Mouse (Mus musculus): ENCODE measurements around the gene Cntn5. TPM values are rescaled to one million over a fixed set of nuclear protein-coding genes. Genes with fewer than 3 reads are reported as not detected.

Cntn5 gene
- polyA plus RNA-seq, 1 experiment, result not detected

DNA sequence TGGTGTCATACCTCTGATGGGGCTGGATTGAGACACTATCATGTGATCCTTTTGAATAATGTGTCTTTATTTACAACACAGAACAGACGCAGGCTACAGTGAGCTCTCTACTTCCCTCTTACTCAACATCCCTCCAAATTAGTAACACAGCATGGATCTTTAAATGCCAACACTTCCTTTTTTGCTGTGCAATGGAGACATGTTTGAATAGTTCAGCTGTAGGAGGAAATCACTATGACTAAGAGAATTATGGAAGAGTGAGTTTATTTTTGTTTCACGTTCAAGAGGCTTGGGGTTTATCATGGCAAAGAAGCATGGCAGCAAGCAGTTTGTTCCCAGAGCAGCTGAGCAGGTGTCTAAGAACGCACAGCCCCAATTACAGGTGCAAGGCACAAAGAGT lies 235.9 kb downstream of the Cntn5 start:
- no peak for TF ChIP-seq GATA1 (IDR thresholded peaks at IDR 0.05; ENCODE audit: low read length)

DNA sequence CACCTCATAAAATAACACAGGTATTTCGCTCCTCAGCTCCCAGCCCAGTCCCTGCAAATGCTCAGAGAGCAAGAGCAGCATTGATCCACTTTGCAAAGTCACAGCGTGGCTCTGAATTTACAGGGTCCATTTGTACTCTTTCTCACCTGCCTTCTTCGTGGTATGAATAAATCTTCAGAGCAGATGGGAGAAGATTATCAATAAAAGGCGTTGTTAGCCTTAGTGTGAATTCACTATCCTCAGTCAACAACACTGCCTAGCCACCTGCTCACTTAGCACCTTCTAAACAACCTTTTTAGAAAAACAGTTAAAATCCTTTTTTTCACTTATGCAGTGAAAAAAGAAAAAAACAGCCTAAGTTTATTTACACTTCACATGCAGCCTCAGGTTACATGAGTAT lies 237.1 kb downstream of the Cntn5 start:
- TF ChIP-seq GATA1 (IDR thresholded peaks at IDR 0.05; ENCODE audit: low read length), result no peak

- no peak for TF ChIP-seq GATA1 (IDR thresholded peaks at IDR 0.05; ENCODE audit: low read length)
Measured at GRCm38 (mm10) chr9:10665756-10666155, 238.8 kb downstream of the Cntn5 start.

DNA sequence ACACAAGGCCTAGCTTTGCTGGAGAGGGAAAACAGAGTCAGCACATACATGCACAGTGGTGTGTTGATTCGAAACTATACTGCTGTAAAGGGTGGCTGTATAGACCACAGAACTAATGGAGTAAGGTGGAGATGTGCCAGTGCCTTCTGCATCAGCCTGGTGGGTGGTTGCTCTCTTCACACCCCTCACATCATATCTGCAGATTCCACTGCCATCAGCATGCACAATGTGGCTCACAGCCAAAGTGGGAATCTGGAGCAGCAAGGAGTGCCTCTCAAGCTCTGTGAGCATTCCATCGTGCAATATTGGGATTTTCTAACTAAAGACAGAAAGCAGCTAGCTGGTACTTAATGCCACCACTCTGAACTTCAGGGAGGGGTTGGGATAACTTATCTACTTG lies 241.5 kb downstream of the Cntn5 start:
- no peak for TF ChIP-seq GATA1 (IDR thresholded peaks at IDR 0.05; ENCODE audit: low read length)

- no peak for TF ChIP-seq GATA1 (IDR thresholded peaks at IDR 0.05; ENCODE audit: low read length)
Measured at GRCm38 (mm10) chr9:10659478-10659877, 245.1 kb downstream of the Cntn5 start.

DNA sequence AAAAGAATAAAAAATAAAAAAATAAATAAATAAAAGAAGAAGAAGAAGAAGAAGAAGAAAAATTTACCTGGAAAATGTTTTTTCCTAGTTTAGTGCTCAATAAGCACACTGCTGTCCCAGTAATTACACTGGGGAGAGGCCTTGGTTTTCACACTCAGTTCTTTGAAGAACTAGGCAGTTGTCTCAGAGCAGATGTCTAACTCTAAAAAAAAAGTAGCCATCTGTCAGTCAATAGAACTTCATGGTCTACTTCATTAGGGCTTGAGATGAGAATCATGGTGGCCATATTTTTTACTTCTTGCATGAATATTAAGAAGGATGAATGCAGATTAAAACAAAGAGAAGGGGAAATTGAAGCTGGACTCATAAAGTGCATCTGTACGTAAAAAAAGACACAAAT lies 246.5 kb downstream of the Cntn5 start:
- TF ChIP-seq GATA1 (IDR thresholded peaks at IDR 0.05; ENCODE audit: low read length), result no peak

GRCm38 (mm10) chr9:10657144-10657748 lies 247.3 kb downstream of the Cntn5 start:
- no peak for TF ChIP-seq GATA1 (IDR thresholded peaks at IDR 0.05; ENCODE audit: low read length)

DNA sequence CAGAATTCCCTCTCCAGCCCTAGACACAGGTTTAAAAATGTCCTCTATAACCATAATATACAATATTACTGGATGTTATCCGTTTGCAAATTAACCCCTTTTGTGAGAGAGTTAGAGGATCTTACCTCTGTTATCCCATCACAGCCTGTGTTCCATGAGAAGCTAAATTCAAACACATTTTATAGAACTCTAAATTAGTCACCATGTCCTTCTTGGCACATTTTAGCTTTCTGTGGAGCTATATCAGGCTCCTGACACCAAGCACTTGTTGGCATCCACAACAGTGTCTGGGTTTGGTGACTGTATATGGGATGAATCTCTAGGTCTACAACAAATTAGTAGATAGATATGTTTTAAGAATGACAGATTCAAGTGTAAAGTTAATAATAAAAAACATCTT lies 253.9 kb downstream of the Cntn5 start:
- TF ChIP-seq GATA1 (IDR thresholded peaks at IDR 0.05; ENCODE audit: low read length), result no peak

- TF ChIP-seq GATA1 (IDR thresholded peaks at IDR 0.05; ENCODE audit: low read length), result no peak
Measured at GRCm38 (mm10) chr9:10645951-10646350, 258.6 kb downstream of the Cntn5 start.

GRCm38 (mm10) chr9:10645045-10645830 lies 259.3 kb downstream of the Cntn5 start:
- TF ChIP-seq GATA1 (IDR thresholded peaks at IDR 0.05; ENCODE audit: low read length), result no peak

- TF ChIP-seq GATA1 (IDR thresholded peaks at IDR 0.05; ENCODE audit: low read length), result no peak
Measured at GRCm38 (mm10) chr9:10618036-10618435, 286.5 kb downstream of the Cntn5 start.

DNA sequence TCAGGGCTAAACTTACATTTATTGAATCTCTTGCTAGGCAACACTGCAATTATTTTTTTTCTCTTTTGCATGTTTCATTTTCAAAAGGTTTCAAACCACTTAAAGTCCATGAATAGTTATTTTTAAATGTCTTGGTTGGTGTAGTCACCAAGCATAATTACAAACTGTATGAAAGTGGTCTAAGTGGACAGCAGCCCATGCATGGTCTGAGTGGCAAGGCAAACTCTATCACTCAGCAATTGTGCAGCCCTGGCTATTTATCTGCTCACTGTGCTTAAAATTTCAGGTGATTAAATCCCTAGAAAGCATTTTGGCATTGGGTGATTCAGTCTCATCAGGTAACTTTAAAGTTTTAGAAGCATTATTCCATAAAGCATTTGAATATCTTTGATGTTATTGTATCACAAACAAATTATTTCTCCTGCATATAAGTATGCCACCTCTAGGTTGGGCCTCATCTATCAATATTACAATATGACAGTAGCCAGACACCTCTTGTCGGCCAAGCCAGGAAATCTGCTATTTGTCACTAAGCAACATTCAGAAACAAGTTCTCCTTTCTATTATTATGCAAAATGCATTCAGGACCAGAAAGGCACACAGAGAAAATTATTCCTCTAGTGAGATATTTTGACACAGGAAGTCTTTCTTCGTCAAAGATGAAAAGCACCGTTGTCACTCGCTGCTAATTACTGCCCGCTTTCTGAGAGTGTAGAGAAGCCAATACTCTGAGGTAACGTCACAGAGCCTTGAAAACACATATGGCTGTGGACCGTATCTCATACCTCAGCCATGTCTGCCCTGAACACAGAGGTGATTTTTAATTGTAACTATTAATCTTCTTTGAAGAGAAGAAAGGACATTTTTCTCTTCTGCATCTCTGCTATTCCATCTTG lies 329.0 kb downstream of the Cntn5 start:
- no peak for TF ChIP-seq GATA1 (IDR thresholded peaks at IDR 0.05; ENCODE audit: low read length)

- no peak for TF ChIP-seq GATA1 (IDR thresholded peaks at IDR 0.05; ENCODE audit: low read length)
Measured at GRCm38 (mm10) chr9:10569830-10570229, 334.7 kb downstream of the Cntn5 start.

- no peak for TF ChIP-seq GATA1 (IDR thresholded peaks at IDR 0.05; ENCODE audit: low read length)
Measured at GRCm38 (mm10) chr9:10532248-10532647, 372.3 kb downstream of the Cntn5 start.

DNA sequence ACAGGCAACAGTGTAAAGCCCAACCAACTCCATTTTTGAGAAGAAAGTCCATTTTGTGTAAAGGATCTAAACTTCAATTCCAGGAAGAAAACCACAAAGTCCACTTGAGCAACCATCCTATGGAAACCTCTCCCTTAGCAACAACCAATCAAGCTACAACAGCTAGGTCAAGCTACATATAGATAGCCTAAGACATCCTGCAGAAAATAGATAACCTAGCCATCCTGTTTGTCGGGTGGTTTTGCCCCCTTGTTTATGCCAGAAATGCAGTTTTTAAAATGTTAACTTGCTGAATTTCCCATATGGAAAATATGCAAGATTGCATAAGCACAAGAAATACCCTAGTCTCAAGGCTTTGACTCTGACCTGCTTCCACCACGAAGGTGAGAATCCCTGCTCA lies 373.5 kb downstream of the Cntn5 start:
- no peak for TF ChIP-seq GATA1 (IDR thresholded peaks at IDR 0.05; ENCODE audit: low read length)

- TF ChIP-seq GATA1 (IDR thresholded peaks at IDR 0.05; ENCODE audit: low read length), result no peak
Measured at GRCm38 (mm10) chr9:10529528-10529927, 375.0 kb downstream of the Cntn5 start.

All from G1E-ER4 (cell line).